Mouse (Mus musculus) liver, postnatal 0 days (tissue): ENCODE measurements around the gene Mus81.

Experiments used
- CTCF ChIP-seq: sonication (generic); IDR thresholded peaks from 2 replicates; pipeline ENCODE4 v1.5.1; 2016; ENCODE audit warnings: antibody characterized with exemption, low read depth
- EP300 ChIP-seq: IDR thresholded peaks from 2 replicates; pipeline ENCODE4 v1.6.1; 2016; ENCODE audit warnings: antibody characterized with exemption, low read depth, mild to moderate bottlenecking

GRCm38 (mm10) chr19:5473720-5474119 is 14.5 kb downstream of the Mus81 start, which contains the start of gene Efemp2:
- TF ChIP-seq CTCF (no peak), EP300 (no peak)
